Mouse (Mus musculus) liver, embryonic 12.5 days (tissue): ENCODE measurements around the gene Sntg2. TPM values are rescaled to one million over a fixed set of nuclear protein-coding genes. Genes with fewer than 3 reads are reported as not detected.

ENCODE experiments used
- ATAC-seq: fragments of 200-750 bp; cut with Nextera tagmentation; 2 replicates; pipeline ENCODE4 v1.8.0; 2017; ENCODE audit warnings: moderate number of reproducible peaks, mild to moderate bottlenecking, moderate library complexity
- H3K27ac ChIP-seq: fragments of 300-500 bp; sonication (generic); 2 replicates; pipeline ENCODE4 v1.5.1; 2016; ENCODE audit warnings: mild to moderate bottlenecking
- H3K27me3 ChIP-seq: fragments of 300-500 bp; sonication (generic); replicated peaks from 2 replicates; pipeline ENCODE4 v1.6.1; 2016; ENCODE audit warnings: mild to moderate bottlenecking, moderate library complexity
- H3K36me3 ChIP-seq: fragments of 300-500 bp; sonication (generic); 2 replicates; pipeline ENCODE4 v1.6.1; 2016; ENCODE audit warnings: mild to moderate bottlenecking, moderate library complexity
- H3K4me1 ChIP-seq: fragments of 300-500 bp; sonication (generic); 2 replicates; pipeline ENCODE4 v1.6.1; 2016
- H3K4me2 ChIP-seq: fragments of 300-500 bp; sonication (generic); 2 replicates; pipeline ENCODE4 v1.6.1; 2016; ENCODE audit warnings: mild to moderate bottlenecking, moderate library complexity
- H3K4me3 ChIP-seq: fragments of 300-500 bp; sonication (generic); 2 replicates; pipeline ENCODE4 v1.5.1; 2016; ENCODE audit warnings: mild to moderate bottlenecking, moderate library complexity
- H3K9ac ChIP-seq: fragments of 300-500 bp; sonication (generic); 2 replicates; pipeline ENCODE4 v1.6.1; 2016; ENCODE audit warnings: mild to moderate bottlenecking, moderate library complexity
- H3K9me3 ChIP-seq: fragments of 300-500 bp; sonication (generic); replicated peaks from 2 replicates; pipeline ENCODE4 v1.6.1; 2016; ENCODE audit warnings: mild to moderate bottlenecking, moderate library complexity
- WGBS: fragments of 180-500 bp; shearing (Covaris S2); methylation state at CpG from one replicate; pipeline ENCODE4 v1.1.7; 2016; ENCODE audit not compliant: insufficient replicate concordance; 5-methylcytosine and 5-hydroxymethylcytosine counted together
- polyA plus RNA-seq: library from polyadenylated mRNA; unstranded; fragments of >200 nt; fragmentation: Nextera tagmentation; extraction: Ambion mirVana; gene quantifications from 2 replicates; pipeline ENCODE4 v1.2.1, GENCODE M21; 2016

The Sntg2 gene
- polyA plus RNA-seq, 1 experiment from 2014 or later: 0.51 TPM

DNA sequence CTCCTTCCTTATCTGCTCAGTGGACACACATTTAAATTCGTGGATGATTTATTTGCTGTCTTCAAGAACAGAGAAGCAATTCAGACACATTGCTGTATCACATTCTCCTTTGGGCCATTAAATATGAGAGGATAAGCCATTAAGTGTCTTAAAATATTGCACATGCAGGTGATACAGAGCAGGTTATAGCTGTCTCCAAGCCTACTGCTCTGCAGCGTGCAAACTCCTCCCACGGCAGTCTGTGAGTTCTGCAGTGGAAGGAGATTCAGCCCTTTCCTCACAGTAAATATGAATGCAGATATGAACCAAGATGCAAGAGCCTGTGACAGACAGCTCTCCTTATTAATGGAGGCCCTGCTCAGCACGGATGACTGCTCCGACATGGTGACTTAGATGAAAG lies 146.9 kb downstream of the Sntg2 start:
- Histone ChIP-seq H3K27ac (no peak overlapping the region), H3K27me3 (no peaks in the 10 kb centered on the region), H3K4me3 (no peak overlapping the region), H3K4me2 (no peak overlapping the region), H3K4me1 (no peaks in the 10 kb centered on the region), H3K9ac (no peak overlapping the region), H3K36me3 (no peaks in the 10 kb centered on the region), H3K9me3 (no peaks in the 10 kb centered on the region)
- no peak for ATAC-seq
- WGBS: 72% methylated on average over 5 of the region's 5 CpGs

DNA sequence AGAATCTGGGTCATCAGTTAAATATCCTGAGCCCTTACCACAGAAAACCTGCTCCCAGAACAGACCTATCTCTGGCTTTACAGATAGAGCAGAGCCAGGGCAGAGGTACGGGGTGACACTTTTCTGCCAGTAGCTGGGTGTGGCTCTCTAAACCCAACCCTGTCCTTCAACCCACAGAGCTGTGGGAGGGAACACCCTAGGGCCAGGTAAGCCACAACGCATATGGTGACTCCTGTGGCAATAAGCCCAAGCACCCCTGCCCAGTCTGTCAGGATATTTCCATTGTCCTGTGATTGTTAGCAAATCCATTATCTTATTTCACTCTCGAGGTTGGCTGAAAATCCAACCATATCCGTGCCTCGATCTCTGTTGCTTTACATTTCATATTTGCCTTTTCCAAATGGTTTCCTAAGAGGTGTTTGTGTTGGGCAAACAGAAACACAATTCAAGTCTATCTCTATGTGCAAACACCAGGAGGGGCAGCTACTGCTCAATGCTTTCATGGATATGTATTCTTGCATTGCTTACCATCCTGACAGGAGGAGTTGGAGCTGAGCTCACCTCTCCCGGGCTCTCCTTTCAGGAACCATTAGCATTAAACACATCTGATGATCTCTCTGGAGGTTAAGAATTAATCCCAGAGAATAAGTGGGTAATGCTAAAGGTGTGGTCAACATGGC lies 156.3 kb downstream of the Sntg2 start:
- H3K27me3 ChIP-seq: no peaks in the 10 kb centered on the region
- H3K4me3 ChIP-seq: no peak overlapping the region
- no peak overlapping the region for H3K9ac ChIP-seq
- no peaks in the 10 kb centered on the region for H3K36me3 ChIP-seq
- no peaks in the 10 kb centered on the region for H3K4me1 ChIP-seq
- WGBS: 55% methylated on average over 6 of the region's 6 CpGs
- H3K9me3 ChIP-seq: no peaks in the 10 kb centered on the region
- no peak for ATAC-seq
- no peak overlapping the region for H3K4me2 ChIP-seq
- H3K27ac ChIP-seq: no peak overlapping the region

GRCm38 (mm10) chr12:30214761-30215160 lies 158.4 kb downstream of the Sntg2 start:
- H3K4me1 ChIP-seq: no peaks in the 10 kb centered on the region
- H3K27me3 ChIP-seq: no peaks in the 10 kb centered on the region
- no peak overlapping the region for H3K4me2 ChIP-seq
- WGBS: 49% methylated on average over 2 of the region's 2 CpGs
- H3K4me3 ChIP-seq: no peak overlapping the region
- no peaks in the 10 kb centered on the region for H3K9me3 ChIP-seq
- ATAC-seq: no peak
- no peak overlapping the region for H3K9ac ChIP-seq
- no peaks in the 10 kb centered on the region for H3K36me3 ChIP-seq
- H3K27ac ChIP-seq: no peak overlapping the region

- H3K4me1 ChIP-seq: no peaks in the 10 kb centered on the region
- ATAC-seq: no peak
- H3K4me2 ChIP-seq: no peak overlapping the region
- no peaks in the 10 kb centered on the region for H3K27me3 ChIP-seq
- H3K4me3 ChIP-seq: no peak overlapping the region
- H3K27ac ChIP-seq: no peak overlapping the region
- no peaks in the 10 kb centered on the region for H3K36me3 ChIP-seq
- H3K9ac ChIP-seq: no peak overlapping the region
- no peaks in the 10 kb centered on the region for H3K9me3 ChIP-seq
- 50% methylated on average over 2 of the region's 2 CpGs for WGBS
Measured at GRCm38 (mm10) chr12:30210388-30210787, 162.8 kb downstream of the Sntg2 start.

GRCm38 (mm10) chr12:30208527-30208926 lies 164.6 kb downstream of the Sntg2 start:
- 52% methylated on average over 2 of the region's 2 CpGs for WGBS
- H3K36me3 ChIP-seq: no peaks in the 10 kb centered on the region
- no peak overlapping the region for H3K27ac ChIP-seq
- no peaks in the 10 kb centered on the region for H3K9me3 ChIP-seq
- no peaks in the 10 kb centered on the region for H3K27me3 ChIP-seq
- ATAC-seq: no peak
- no peak overlapping the region for H3K4me3 ChIP-seq
- no peak overlapping the region for H3K9ac ChIP-seq
- H3K4me1 ChIP-seq: no peaks in the 10 kb centered on the region
- no peak overlapping the region for H3K4me2 ChIP-seq

- Histone ChIP-seq H3K27ac (no peak overlapping the region), H3K4me1 (no peaks in the 10 kb centered on the region), H3K9ac (no peak overlapping the region), H3K9me3 (no peaks in the 10 kb centered on the region), H3K27me3 (no peaks in the 10 kb centered on the region), H3K36me3 (no peaks in the 10 kb centered on the region), H3K4me3 (no peak overlapping the region), H3K4me2 (no peak overlapping the region)
- ATAC-seq: no peak
- 64% methylated on average over 5 of the region's 5 CpGs for WGBS
Measured at GRCm38 (mm10) chr12:30208087-30208486, 165.1 kb downstream of the Sntg2 start.

DNA sequence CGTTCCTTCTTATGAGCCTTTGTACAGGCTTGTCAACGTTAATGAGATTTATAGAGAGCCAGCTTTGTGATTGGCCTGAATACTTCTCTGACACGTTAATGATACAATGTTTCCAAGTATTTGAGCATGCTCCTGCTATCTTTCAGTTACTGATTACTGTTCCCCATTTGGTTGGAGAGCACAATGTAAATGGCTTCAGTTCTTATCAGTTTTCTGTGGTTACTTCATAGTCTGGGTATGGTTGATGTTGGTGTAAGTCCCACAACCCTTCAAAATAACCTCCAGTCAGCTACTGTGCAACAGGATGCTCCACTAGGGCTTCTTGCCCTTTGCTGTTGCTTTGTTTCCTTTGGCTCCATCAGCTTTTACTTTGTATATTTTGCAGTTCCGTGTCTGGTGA lies 168.7 kb downstream of the Sntg2 start:
- Histone ChIP-seq H3K9ac (no peak overlapping the region), H3K36me3 (no peaks in the 10 kb centered on the region), H3K9me3 (no peaks in the 10 kb centered on the region), H3K27ac (no peak overlapping the region), H3K4me2 (no peak overlapping the region), H3K27me3 (no peaks in the 10 kb centered on the region), H3K4me3 (no peak overlapping the region), H3K4me1 (no peaks in the 10 kb centered on the region)
- ATAC-seq: no peak
- 43% methylated on average over 4 of the region's 4 CpGs for WGBS

GRCm38 (mm10) chr12:30202763-30203162 lies 170.4 kb downstream of the Sntg2 start:
- Histone ChIP-seq H3K4me3 (no peak overlapping the region), H3K36me3 (no peaks in the 10 kb centered on the region), H3K4me2 (no peak overlapping the region), H3K27me3 (no peaks in the 10 kb centered on the region), H3K9ac (no peak overlapping the region), H3K9me3 (no peaks in the 10 kb centered on the region), H3K4me1 (no peaks in the 10 kb centered on the region), H3K27ac (no peak overlapping the region)
- ATAC-seq: no peak
- 78% methylated on average over 1 of the region's 1 CpGs for WGBS

- H3K9me3 ChIP-seq: no peaks in the 10 kb centered on the region
- H3K9ac ChIP-seq: no peak overlapping the region
- H3K4me1 ChIP-seq: no peaks in the 10 kb centered on the region
- 73% methylated on average over 5 of the region's 5 CpGs for WGBS
- H3K27ac ChIP-seq: no peak overlapping the region
- H3K36me3 ChIP-seq: no peaks in the 10 kb centered on the region
- ATAC-seq: no peak
- no peak overlapping the region for H3K4me3 ChIP-seq
- H3K4me2 ChIP-seq: no peak overlapping the region
- H3K27me3 ChIP-seq: no peaks in the 10 kb centered on the region
Measured at GRCm38 (mm10) chr12:30201031-30201430, 172.1 kb downstream of the Sntg2 start.

- WGBS: 74% methylated on average over 7 of the region's 7 CpGs
- Histone ChIP-seq H3K4me2 (no peak overlapping the region), H3K27me3 (no peaks in the 10 kb centered on the region), H3K4me1 (no peaks in the 10 kb centered on the region), H3K4me3 (no peak overlapping the region), H3K9me3 (no peaks in the 10 kb centered on the region), H3K36me3 (no peaks in the 10 kb centered on the region), H3K9ac (no peak overlapping the region), H3K27ac (no peak overlapping the region)
- no peak for ATAC-seq
Measured at GRCm38 (mm10) chr12:30200621-30201020, 172.6 kb downstream of the Sntg2 start.

DNA sequence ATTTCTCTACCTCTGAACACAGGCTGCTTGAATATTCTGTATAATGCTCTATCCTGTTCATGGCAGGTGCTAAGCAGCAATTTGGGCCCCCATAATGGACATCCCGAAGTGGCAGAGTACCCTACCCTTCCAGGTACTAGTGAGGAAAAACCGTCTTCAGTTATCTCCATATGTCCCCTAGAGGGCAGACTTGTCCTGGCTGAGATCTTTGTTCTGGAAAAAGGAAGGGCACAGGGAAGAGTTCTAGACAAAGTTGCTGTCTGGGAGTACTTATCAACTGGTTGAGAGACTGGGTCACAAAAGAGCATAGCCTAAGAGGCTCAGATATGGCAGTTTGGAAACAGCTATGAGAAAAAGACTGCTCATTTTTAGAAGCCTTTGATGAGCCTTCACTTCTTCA lies 173.4 kb downstream of the Sntg2 start:
- no peak for ATAC-seq
- H3K9me3 ChIP-seq: no peaks in the 10 kb centered on the region

DNA sequence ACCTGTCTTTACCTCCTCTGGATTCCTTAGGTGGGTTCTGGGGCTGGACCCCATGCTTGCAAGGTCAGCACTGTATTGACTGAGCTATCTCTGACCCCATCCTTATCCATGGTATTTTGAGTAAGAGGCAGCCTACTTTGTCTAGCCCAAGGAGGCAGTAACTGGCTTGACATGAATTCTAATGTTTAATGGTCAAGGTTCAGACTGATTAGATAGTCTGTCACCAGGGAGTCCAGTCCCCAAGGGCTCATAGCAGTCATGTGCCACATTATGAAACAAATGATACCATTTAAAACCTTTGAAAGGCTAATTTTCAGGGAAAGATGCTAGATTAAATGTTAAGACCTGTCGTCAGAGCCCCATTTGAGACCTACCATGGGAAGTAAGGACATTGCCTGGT lies 174.9 kb downstream of the Sntg2 start:
- 59% methylated on average over 1 of the region's 1 CpGs for WGBS
- Histone ChIP-seq H3K4me3 (no peak overlapping the region), H3K36me3 (no peaks in the 10 kb centered on the region), H3K4me2 (no peak overlapping the region), H3K9me3 (no peaks in the 10 kb centered on the region), H3K4me1 (no peaks in the 10 kb centered on the region), H3K27me3 (no peaks in the 10 kb centered on the region), H3K9ac (no peak overlapping the region), H3K27ac (no peak overlapping the region)
- no peak for ATAC-seq

More for the DNA sequence above, 173.4 kb downstream of the Sntg2 start:
- H3K27ac ChIP-seq: no peak overlapping the region
- H3K36me3 ChIP-seq: no peaks in the 10 kb centered on the region
- no peak overlapping the region for H3K9ac ChIP-seq
- H3K27me3 ChIP-seq: no peaks in the 10 kb centered on the region
- WGBS: 19% methylated on average over 2 of the region's 2 CpGs
- no peak overlapping the region for H3K4me3 ChIP-seq
- H3K4me2 ChIP-seq: no peak overlapping the region
- H3K4me1 ChIP-seq: no peaks in the 10 kb centered on the region

- Histone ChIP-seq H3K27ac (no peak overlapping the region), H3K4me3 (no peak overlapping the region), H3K9me3 (no peaks in the 10 kb centered on the region), H3K4me2 (no peak overlapping the region), H3K27me3 (no peaks in the 10 kb centered on the region), H3K4me1 (no peaks in the 10 kb centered on the region), H3K36me3 (no peaks in the 10 kb centered on the region), H3K9ac (no peak overlapping the region)
- WGBS: 61% methylated on average over 3 of the region's 3 CpGs
- ATAC-seq: no peak
Measured at GRCm38 (mm10) chr12:30181721-30182120, 191.5 kb downstream of the Sntg2 start.
